Mouse (Mus musculus): ENCODE results near the gene Scnm1. TPM values are rescaled to one million over a fixed set of nuclear protein-coding genes. Genes with fewer than 3 reads are reported as not detected.

The Scnm1 gene
- total and polyA plus RNA-seq, 3 experiments = 50.5 to 59.2 (median 53.1) TPM

GRCm38 (mm10) chr3:95176500-95176899 is 42.7 kb upstream of the Scnm1 start:
- Histone ChIP-seq H3K36me3 (replicated peaks in 1 of 2; ENCODE audit: control insufficient read depth in 1 of 2, insufficient read depth in 1 of 2, low read length in 1 of 2) (peaks cover 4 to 11% of the 10 kb centered on the region in 2 experiments), H3K4me1 (ENCODE audit: control insufficient read depth in 1 of 2, insufficient read depth in 2 of 2) (peaks cover 6 to 23% of the 10 kb centered on the region in 2 experiments; a peak in 2 of 4 replicates), H3K9me3 (replicated peaks; ENCODE audit: low read length) (peaks cover 8% of the 10 kb centered on the region), H3K79me2 (replicated peaks; ENCODE audit: control insufficient read depth, extremely low read depth, insufficient read depth, poor library complexity, severe bottlenecking) (no peaks in the 10 kb centered on the region), H3K4me3 (replicated peaks in 1 of 3; ENCODE audit: low read depth in 2 of 3, low read length in 2 of 3, poor library complexity in 1 of 3) (no peak overlapping the region), H3K9ac (ENCODE audit: insufficient read depth, low read depth) (no peak overlapping the region), H3K4me2 (ENCODE audit: insufficient read depth, low read depth, poor library complexity, severe bottlenecking) (no peak overlapping the region), H3K27ac (ENCODE audit: insufficient read depth, low read depth) (no peak overlapping the region), H3K27me3 (replicated peaks) (no peaks in the 10 kb centered on the region)
- no peak for TF ChIP-seq ETS1 (conservative IDR thresholded peaks at IDR 0.05; ENCODE audit: low read depth, low read length)
- TF ChIP-seq TCF12 (IDR thresholded peaks at IDR 0.05; ENCODE audit: low read depth, low read length) = no peak
- TF ChIP-seq GABPA (IDR thresholded peaks at IDR 0.05; ENCODE audit: insufficient replicate concordance, low read depth, low read length) = no peak
- no peak for TF ChIP-seq ELF1 (IDR thresholded peaks at IDR 0.05; ENCODE audit: low read depth, low read length)
- no peak for TF ChIP-seq NELFE (IDR thresholded peaks at IDR 0.05; ENCODE audit: low read depth, low read length)
- TF ChIP-seq POLR2AphosphoS2 (IDR thresholded peaks at IDR 0.05; ENCODE audit: low read depth, low read length) = no peak
- TF ChIP-seq USF1 (IDR thresholded peaks at IDR 0.05; ENCODE audit: low read depth, low read length) = no peak
- no peak for TF ChIP-seq MXI1 (IDR thresholded peaks at IDR 0.05; ENCODE audit: low read depth, low read length)
- TF ChIP-seq BHLHE40 (IDR thresholded peaks at IDR 0.05; ENCODE audit: low read depth, low read length) = no peak
- no peak for TF ChIP-seq ZMIZ1 (IDR thresholded peaks at IDR 0.05; ENCODE audit: low read depth, low read length)
- TF ChIP-seq POLR2A (IDR thresholded peaks at IDR 0.05; ENCODE audit: low read depth, low read length) = no peak
- no peak for TF ChIP-seq ZC3H11A (IDR thresholded peaks at IDR 0.05; ENCODE audit: low read depth, low read length)
- no peak for TF ChIP-seq UBTF (IDR thresholded peaks at IDR 0.05; ENCODE audit: low read depth, low read length)
- dilution Hi-C loops (cut with MboI; ENCODE audit: extremely low pct_ligation_motif_present, extremely low pct_unique_long_range_greater_than_20kb, low sequenced_read_pairs) = no loop called here
- DNase-seq (ENCODE audit: extremely low read depth) = no peak
- in situ Hi-C loops (cut with MboI; ENCODE audit: low pct_ligation_motif_present, low pct_unique_long_range_greater_than_20kb, low sequenced_read_pairs) = no loop called here

GRCm38 (mm10) chr3:95174011-95174592 is 40.3 kb upstream of the Scnm1 start:
- no peak for TF ChIP-seq E2F4 (IDR thresholded peaks at IDR 0.05; ENCODE audit: insufficient replicate concordance, low read depth, low read length)
- no peak for TF ChIP-seq JUND (conservative IDR thresholded peaks at IDR 0.05; ENCODE audit: low read depth, low read length)
- peak; percentile 48 for TF ChIP-seq RAD21 (IDR thresholded peaks at IDR 0.05; ENCODE audit: low read depth, low read length)
- TF ChIP-seq CTCF (conservative IDR thresholded peaks at IDR 0.05 in 1 of 2, IDR thresholded peaks at IDR 0.05 in 1 of 2; ENCODE audit: low read depth in 2 of 2, low read length in 2 of 2) = peak; percentile 15 to 69; a peak in 2 of 4 replicates
- TF ChIP-seq SMC3 (IDR thresholded peaks at IDR 0.05; ENCODE audit: low read depth, low read length) = peak; percentile 42
- Histone ChIP-seq H3K9ac (ENCODE audit: insufficient read depth, low read depth) (no peak overlapping the region), H3K79me2 (replicated peaks; ENCODE audit: control insufficient read depth, extremely low read depth, insufficient read depth, poor library complexity, severe bottlenecking) (no peaks in the 10 kb centered on the region), H3K27ac (ENCODE audit: insufficient read depth, low read depth) (no peak overlapping the region), H3K36me3 (replicated peaks in 1 of 2; ENCODE audit: control insufficient read depth in 1 of 2, insufficient read depth in 1 of 2, low read length in 1 of 2) (no peaks in the 10 kb centered on the region), H3K9me3 (replicated peaks; ENCODE audit: low read length) (peaks cover 8% of the 10 kb centered on the region), H3K4me2 (ENCODE audit: insufficient read depth, low read depth, poor library complexity, severe bottlenecking) (no peak overlapping the region), H3K27me3 (replicated peaks) (peaks cover 16% of the 10 kb centered on the region), H3K4me3 (replicated peaks in 1 of 3; ENCODE audit: low read depth in 2 of 3, low read length in 2 of 3, poor library complexity in 1 of 3) (no peak overlapping the region), H3K4me1 (ENCODE audit: control insufficient read depth in 1 of 2, insufficient read depth in 2 of 2) (peaks cover 0 to 12% of the 10 kb centered on the region in 2 experiments; a peak in 1 of 4 replicates)
- peak; percentile 22 for DNase-seq (ENCODE audit: extremely low read depth)
- in situ Hi-C loops (cut with MboI; ENCODE audit: low pct_ligation_motif_present, low pct_unique_long_range_greater_than_20kb, low sequenced_read_pairs) (no loop called here), dilution Hi-C loops (cut with MboI; ENCODE audit: extremely low pct_ligation_motif_present, extremely low pct_unique_long_range_greater_than_20kb, low sequenced_read_pairs) (no loop called here)

Measured in CH12.LX (cell line).